Mouse (Mus musculus): ENCODE measurements around the gene Crocc. TPM values are rescaled to one million over a fixed set of nuclear protein-coding genes. Genes with fewer than 3 reads are reported as not detected.

Gene Crocc
- polyA plus RNA-seq, 1 experiment from 2014 or later = 0.47 TPM

- Histone ChIP-seq H3K27ac (ENCODE audit: low read depth) (no peak overlapping the region), H3K9ac (replicated peaks) (no peak overlapping the region), H3K9me3 (ENCODE audit: low read length) (no peaks in the 10 kb centered on the region), H3K4me3 (ENCODE audit: low read depth, low read length) (no peak overlapping the region), H3K4me2 (ENCODE audit: low read depth, low read length) (no peak overlapping the region), H3K27me3 (ENCODE audit: insufficient read depth, low read length) (no peaks in the 10 kb centered on the region), H3K4me1 (ENCODE audit: insufficient read depth) (peaks cover 5% of the 10 kb centered on the region; the same call in 1 of the 2 replicates), H3K36me3 (replicated peaks; ENCODE audit: insufficient read depth, low read length) (peaks cover 64% of the 10 kb centered on the region)
- no peak for TF ChIP-seq CTCF (IDR thresholded peaks at IDR 0.05; ENCODE audit: low read depth)
- TF ChIP-seq EP300 (IDR thresholded peaks at IDR 0.05; ENCODE audit: low read depth) = no peak
- DNase-seq = no peak
- no peak for ATAC-seq
- WGBS (ENCODE audit: insufficient replicate concordance) = 70% methylated on average over 13 of the region's 13 CpGs
These were observed 88.7 kb downstream of the Crocc start for GRCm38 (mm10) chr4:140971691-140972090.

GRCm38 (mm10) chr4:140967386-140968159 lies 92.8 kb downstream of the Crocc start:
- Histone ChIP-seq H3K4me3 (ENCODE audit: low read depth, low read length) (no peak overlapping the region), H3K9ac (replicated peaks) (no peak overlapping the region), H3K9me3 (ENCODE audit: low read length) (no peaks in the 10 kb centered on the region), H3K27ac (ENCODE audit: low read depth) (no peak overlapping the region), H3K4me1 (ENCODE audit: insufficient read depth) (peaks cover 10% of the 10 kb centered on the region), H3K4me2 (ENCODE audit: low read depth, low read length) (no peak overlapping the region), H3K27me3 (ENCODE audit: insufficient read depth, low read length) (no peaks in the 10 kb centered on the region), H3K36me3 (replicated peaks; ENCODE audit: insufficient read depth, low read length) (peaks cover 39% of the 10 kb centered on the region)
- WGBS (ENCODE audit: insufficient replicate concordance) = 85% methylated on average over 11 of the region's 11 CpGs
- DNase-seq (no peak), ATAC-seq (no peak)
- TF ChIP-seq EP300 (IDR thresholded peaks at IDR 0.05; ENCODE audit: low read depth) = no peak
- no peak for TF ChIP-seq CTCF (IDR thresholded peaks at IDR 0.05; ENCODE audit: low read depth)

Other genes starting within 250 kb of the Crocc start
- gene Padi3, start 249.9 kb downstream of the Crocc start, polyA plus RNA-seq (2015; fragmentation: Nextera tagmentation; extraction: Ambion mirVana) = 0.06 and 0.11 TPM in 2 replicates
- gene Padi1, start 214.8 kb downstream of the Crocc start, polyA plus RNA-seq (2015; fragmentation: Nextera tagmentation; extraction: Ambion mirVana) = 0.02 TPM in 1 of 2 replicates, not detected in the other
- gene Padi2, start 154.2 kb downstream of the Crocc start, polyA plus RNA-seq (2015; fragmentation: Nextera tagmentation; extraction: Ambion mirVana) = 1.9 and 2.1 TPM in 2 replicates
- 312 and 329 TPM in 2 replicates for gene Sdhb, start 99.3 kb downstream of the Crocc start, polyA plus RNA-seq (2015; fragmentation: Nextera tagmentation; extraction: Ambion mirVana)
- 13.2 and 15.8 TPM in 2 replicates for gene Atp13a2, start 73.7 kb downstream of the Crocc start, polyA plus RNA-seq (2015; fragmentation: Nextera tagmentation; extraction: Ambion mirVana)
- gene Mfap2, start 50.1 kb downstream of the Crocc start, polyA plus RNA-seq (2015; fragmentation: Nextera tagmentation; extraction: Ambion mirVana) = 14.1 and 14.6 TPM in 2 replicates
- 47.1 and 53.0 TPM in 2 replicates for gene Necap2, start 17.8 kb upstream of the Crocc start, polyA plus RNA-seq (2015; fragmentation: Nextera tagmentation; extraction: Ambion mirVana)
- gene Spata21, start 27.8 kb upstream of the Crocc start, polyA plus RNA-seq (2015; fragmentation: Nextera tagmentation; extraction: Ambion mirVana) = not detected in 2 replicates
- gene Szrd1, start 79.2 kb upstream of the Crocc start, polyA plus RNA-seq (2015; fragmentation: Nextera tagmentation; extraction: Ambion mirVana) = 16.8 and 17.7 TPM in 2 replicates
- 11.2 and 11.7 TPM in 2 replicates for gene Fbxo42, start 87.4 kb upstream of the Crocc start, polyA plus RNA-seq (2015; fragmentation: Nextera tagmentation; extraction: Ambion mirVana)
- gene Rsg1, start 153.4 kb upstream of the Crocc start, polyA plus RNA-seq (2015; fragmentation: Nextera tagmentation; extraction: Ambion mirVana) = 0.43 and 0.79 TPM in 2 replicates
- gene Arhgef19, start 178.9 kb upstream of the Crocc start, polyA plus RNA-seq (2015; fragmentation: Nextera tagmentation; extraction: Ambion mirVana) = 3.0 and 4.2 TPM in 2 replicates
- 1.5 and 2.4 TPM in 2 replicates for gene Epha2, start 240.7 kb upstream of the Crocc start, polyA plus RNA-seq (2015; fragmentation: Nextera tagmentation; extraction: Ambion mirVana)

All from liver, postnatal 0 days (tissue).